Mouse (Mus musculus): ENCODE data around the gene Ttbk2. TPM values are rescaled to one million over a fixed set of nuclear protein-coding genes. Genes with fewer than 3 reads are reported as not detected.

Gene Ttbk2
- polyA plus RNA-seq, 1 experiment from 2014 or later = 2.4 TPM

DNA sequence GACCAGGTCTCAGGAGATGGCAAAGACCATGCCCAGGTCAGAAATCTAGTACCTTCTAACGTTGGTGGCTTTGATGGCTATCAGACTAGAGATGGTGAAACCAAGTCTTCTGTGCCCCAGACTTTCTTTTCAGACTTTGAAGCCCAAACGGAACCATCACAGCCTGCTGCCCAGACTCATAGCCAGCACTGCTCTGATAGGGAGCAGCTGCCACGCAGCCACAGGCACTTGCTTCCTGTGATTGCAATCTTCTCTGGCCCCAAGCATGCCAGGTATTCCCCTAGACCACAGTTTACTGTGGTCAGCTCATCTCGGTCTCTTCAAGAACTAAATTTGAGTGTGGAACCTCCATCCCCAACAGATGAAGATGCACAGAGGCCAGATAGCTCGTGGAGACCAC lies 147.7 kb downstream of the Ttbk2 start:
- WGBS = 69% methylated on average over 5 of the region's 5 CpGs
- no peak overlapping the region for H3K9ac ChIP-seq (ENCODE audit: low read length)
- H3K9me3 ChIP-seq (replicated peaks; ENCODE audit: control insufficient read depth, low read length) = no peaks in the 10 kb centered on the region
- ATAC-seq (ENCODE audit: insufficient read depth, low FRiP score) = no peak
- no peaks in the 10 kb centered on the region; the same call in 1 of the 2 replicates for H3K36me3 ChIP-seq (ENCODE audit: control insufficient read depth, insufficient read depth, low read length)
- no peak overlapping the region for H3K4me2 ChIP-seq (ENCODE audit: low read depth, low read length)
- H3K27me3 ChIP-seq (ENCODE audit: control insufficient read depth, insufficient read depth, low read length) = no peaks in the 10 kb centered on the region
- no peak overlapping the region for H3K27ac ChIP-seq (ENCODE audit: low read length)
- H3K4me3 ChIP-seq (replicated peaks; ENCODE audit: low read length) = no peak overlapping the region
- H3K4me1 ChIP-seq (ENCODE audit: control insufficient read depth, insufficient read depth, low read length) = no peaks in the 10 kb centered on the region

DNA sequence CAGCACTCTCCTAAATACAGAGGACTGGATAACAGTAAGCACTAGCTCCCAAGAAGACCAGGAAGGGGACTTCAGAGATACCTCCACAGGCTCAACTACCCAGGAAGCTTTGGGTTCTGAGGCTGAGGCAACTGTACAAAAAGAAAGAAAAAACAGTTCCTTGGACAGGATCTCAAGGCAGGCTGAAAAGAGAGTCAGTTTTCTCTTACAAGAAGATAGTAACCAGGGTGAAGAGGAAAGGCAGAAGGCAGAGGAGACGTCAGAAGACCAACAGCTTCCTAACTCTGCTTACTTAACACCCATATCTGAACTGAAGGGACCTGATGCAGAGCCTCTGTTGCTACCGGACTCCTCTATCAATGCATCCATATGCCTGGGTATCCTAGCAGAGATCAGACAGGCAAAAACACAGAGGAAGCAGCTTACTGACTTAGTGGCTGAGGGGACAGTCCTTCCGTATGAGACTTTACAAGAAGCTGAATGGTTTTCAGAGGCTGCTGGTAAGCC lies 150.0 kb downstream of the Ttbk2 start:
- H3K4me2 ChIP-seq (ENCODE audit: low read depth, low read length) = no peak overlapping the region
- no peaks in the 10 kb centered on the region for H3K9me3 ChIP-seq (replicated peaks; ENCODE audit: control insufficient read depth, low read length)
- no peak for ATAC-seq (ENCODE audit: insufficient read depth, low FRiP score)
- WGBS = 76% methylated on average over 3 of the region's 3 CpGs
- H3K4me1 ChIP-seq (ENCODE audit: control insufficient read depth, insufficient read depth, low read length) = no peaks in the 10 kb centered on the region
- H3K9ac ChIP-seq (ENCODE audit: low read length) = no peak overlapping the region
- H3K36me3 ChIP-seq (ENCODE audit: control insufficient read depth, insufficient read depth, low read length) = no peaks in the 10 kb centered on the region; the same call in 1 of the 2 replicates
- no peak overlapping the region for H3K4me3 ChIP-seq (replicated peaks; ENCODE audit: low read length)
- no peaks in the 10 kb centered on the region for H3K27me3 ChIP-seq (ENCODE audit: control insufficient read depth, insufficient read depth, low read length)
- H3K27ac ChIP-seq (ENCODE audit: low read length) = no peak overlapping the region

DNA sequence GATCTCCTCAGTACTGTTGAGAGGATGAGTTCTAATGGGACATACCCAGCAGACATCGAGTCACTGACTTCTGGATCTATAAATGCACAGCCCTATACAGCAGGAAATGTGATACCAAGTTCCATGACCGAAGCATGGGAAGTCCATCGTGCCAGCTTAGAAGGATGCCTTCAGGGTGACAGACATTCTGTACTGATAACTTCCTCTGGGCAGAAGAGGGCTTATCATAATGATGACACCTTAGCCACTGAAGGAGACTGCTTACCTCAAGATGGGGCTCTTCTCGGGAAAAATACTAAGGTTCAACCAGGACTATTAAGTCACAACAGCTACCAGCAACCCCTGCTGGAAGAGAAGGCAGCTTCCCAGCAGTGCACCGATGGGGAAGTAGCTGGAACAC lies 152.6 kb downstream of the Ttbk2 start:
- Histone ChIP-seq H3K9me3 (replicated peaks; ENCODE audit: control insufficient read depth, low read length) (no peaks in the 10 kb centered on the region), H3K4me1 (ENCODE audit: control insufficient read depth, insufficient read depth, low read length) (no peaks in the 10 kb centered on the region), H3K27ac (ENCODE audit: low read length) (no peak overlapping the region), H3K4me2 (ENCODE audit: low read depth, low read length) (no peak overlapping the region), H3K36me3 (ENCODE audit: control insufficient read depth, insufficient read depth, low read length) (no peaks in the 10 kb centered on the region; the same call in 1 of the 2 replicates), H3K4me3 (replicated peaks; ENCODE audit: low read length) (no peak overlapping the region), H3K9ac (ENCODE audit: low read length) (no peak overlapping the region), H3K27me3 (ENCODE audit: control insufficient read depth, insufficient read depth, low read length) (no peaks in the 10 kb centered on the region)
- ATAC-seq (ENCODE audit: insufficient read depth, low FRiP score) = no peak
- WGBS = 83% methylated on average over 5 of the region's 5 CpGs

Other genes starting within 250 kb of the Ttbk2 start
- 17.6 and 20.5 TPM in 2 replicates for gene Haus2, start 241.2 kb downstream of the Ttbk2 start, polyA plus RNA-seq (2015; fragmentation: Nextera tagmentation; extraction: Ambion mirVana)
- 18.4 and 20.9 TPM in 2 replicates for gene Lrrc57, start 241.1 kb downstream of the Ttbk2 start, polyA plus RNA-seq (2015; fragmentation: Nextera tagmentation; extraction: Ambion mirVana)
- gene Stard9, start 221.5 kb downstream of the Ttbk2 start, polyA plus RNA-seq (2015; fragmentation: Nextera tagmentation; extraction: Ambion mirVana) = 5.2 and 5.7 TPM in 2 replicates
- gene Cdan1, start 476 bp downstream of the Ttbk2 start, polyA plus RNA-seq (2015; fragmentation: Nextera tagmentation; extraction: Ambion mirVana) = 5.2 and 5.3 TPM in 2 replicates
- gene Ubr1, start 120.1 kb upstream of the Ttbk2 start, polyA plus RNA-seq (2015; fragmentation: Nextera tagmentation; extraction: Ambion mirVana) = 21.3 and 21.5 TPM in 2 replicates
- gene Tmem62, start 126.4 kb upstream of the Ttbk2 start, polyA plus RNA-seq (2015; fragmentation: Nextera tagmentation; extraction: Ambion mirVana) = 4.7 and 4.8 TPM in 2 replicates
- gene Ccndbp1, start 157.8 kb upstream of the Ttbk2 start, polyA plus RNA-seq (2015; fragmentation: Nextera tagmentation; extraction: Ambion mirVana) = 37.1 and 39.1 TPM in 2 replicates
- gene Epb42, start 186.5 kb upstream of the Ttbk2 start, polyA plus RNA-seq (2015; fragmentation: Nextera tagmentation; extraction: Ambion mirVana) = 6.5 and 8.0 TPM in 2 replicates
- gene Tgm5, start 235.2 kb upstream of the Ttbk2 start, polyA plus RNA-seq (2015; fragmentation: Nextera tagmentation; extraction: Ambion mirVana) = 1.5 and 2.7 TPM in 2 replicates

Measured in stomach, embryonic 16.5 days (tissue).